Mouse (Mus musculus): ENCODE measurements around the gene Gm48551.

Gm48551 gene

GRCm38 (mm10) chr10:81417227-81418215, 33.3 kb downstream of the Gm48551 start:
- no peak for DNase-seq (ENCODE audit: low read depth)

- no peak for DNase-seq (ENCODE audit: low read depth)
These were observed 34.2 kb downstream of the Gm48551 start for GRCm38 (mm10) chr10:81418216-81419070.

GRCm38 (mm10) chr10:81419111-81419928, 35.1 kb downstream of the Gm48551 start:
- no peak for DNase-seq (ENCODE audit: low read depth)

- DNase-seq (ENCODE audit: low read depth), result no peak
These were observed 36.0 kb downstream of the Gm48551 start for GRCm38 (mm10) chr10:81420191-81420767.

- no peak for DNase-seq (ENCODE audit: low read depth)
These were observed 37.0 kb downstream of the Gm48551 start for GRCm38 (mm10) chr10:81421041-81421796.

- no peak for DNase-seq (ENCODE audit: low read depth)
These were observed 37.5 kb downstream of the Gm48551 start for GRCm38 (mm10) chr10:81421797-81422100.

- no peak for DNase-seq (ENCODE audit: low read depth)
These were observed 37.9 kb downstream of the Gm48551 start for GRCm38 (mm10) chr10:81422191-81422590.

- DNase-seq (ENCODE audit: low read depth), result no peak
These were observed 38.5 kb downstream of the Gm48551 start for GRCm38 (mm10) chr10:81422661-81423217.

- DNase-seq (ENCODE audit: low read depth), result no peak
These were observed 39.4 kb downstream of the Gm48551 start for GRCm38 (mm10) chr10:81423476-81424245.

- DNase-seq (ENCODE audit: low read depth), result no peak
These were observed 40.2 kb downstream of the Gm48551 start for GRCm38 (mm10) chr10:81424246-81425051.

GRCm38 (mm10) chr10:81425236-81425850, 41.1 kb downstream of the Gm48551 start:
- DNase-seq (ENCODE audit: low read depth), result no peak

GRCm38 (mm10) chr10:81426081-81426671, 41.9 kb downstream of the Gm48551 start:
- DNase-seq (ENCODE audit: low read depth), result no peak

GRCm38 (mm10) chr10:81426897-81427296, 42.6 kb downstream of the Gm48551 start:
- DNase-seq (ENCODE audit: low read depth), result no peak

- DNase-seq (ENCODE audit: low read depth), result no peak
These were observed 43.1 kb downstream of the Gm48551 start for GRCm38 (mm10) chr10:81427327-81427726.

- DNase-seq (ENCODE audit: low read depth), result no peak
These were observed 43.7 kb downstream of the Gm48551 start for GRCm38 (mm10) chr10:81427804-81428506.

GRCm38 (mm10) chr10:81428507-81428870, 44.2 kb downstream of the Gm48551 start:
- no peak for DNase-seq (ENCODE audit: low read depth)

- no peak for DNase-seq (ENCODE audit: low read depth)
These were observed 44.8 kb downstream of the Gm48551 start for GRCm38 (mm10) chr10:81429092-81429491.

Data from 416B (cell line).